Mouse (Mus musculus): ENCODE results near the gene Zan. TPM values are rescaled to one million over a fixed set of nuclear protein-coding genes. Genes with fewer than 3 reads are reported as not detected.

Gene Zan
- total RNA-seq, 2 experiments from 2014 or later = 0.02 TPM

DNA sequence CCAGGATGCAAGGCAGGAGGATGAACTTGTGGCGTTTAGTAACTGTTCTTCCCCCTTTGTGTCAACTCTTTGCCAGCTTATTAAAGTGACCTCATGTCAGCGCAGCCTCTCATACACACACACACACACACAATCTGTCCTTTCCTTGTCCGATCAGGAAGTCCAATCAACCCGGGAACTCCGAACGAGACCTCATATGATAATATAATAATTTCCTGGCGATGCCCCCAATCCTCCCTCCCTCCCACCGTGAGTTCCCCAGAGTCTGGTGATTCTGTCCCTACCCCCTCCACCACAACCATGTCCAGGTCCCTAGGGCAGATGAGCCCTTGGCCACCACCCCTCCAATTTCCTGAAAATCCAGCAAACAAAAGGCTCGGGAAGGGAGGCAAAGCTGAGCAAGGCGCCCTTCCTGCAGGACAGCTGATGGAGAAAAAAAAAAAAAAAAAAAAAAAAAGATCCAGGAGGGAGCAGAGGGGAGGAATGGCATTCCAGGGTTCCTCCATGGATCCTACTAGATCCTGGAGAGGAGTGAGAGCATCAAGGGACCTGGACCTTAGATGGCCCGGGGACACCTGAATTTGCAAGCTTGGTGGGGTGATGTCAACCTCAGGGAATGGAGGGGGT is 138.1 kb downstream of the Zan start:
- DNase-seq = peak; percentile 67
- intact Hi-C loops (cut with DNase I) = loop anchor here (1.0 to 10.0 kb wide), 3 partner anchors 10 to 426 kb away; no protein-coding TSS in a partner anchor

DNA sequence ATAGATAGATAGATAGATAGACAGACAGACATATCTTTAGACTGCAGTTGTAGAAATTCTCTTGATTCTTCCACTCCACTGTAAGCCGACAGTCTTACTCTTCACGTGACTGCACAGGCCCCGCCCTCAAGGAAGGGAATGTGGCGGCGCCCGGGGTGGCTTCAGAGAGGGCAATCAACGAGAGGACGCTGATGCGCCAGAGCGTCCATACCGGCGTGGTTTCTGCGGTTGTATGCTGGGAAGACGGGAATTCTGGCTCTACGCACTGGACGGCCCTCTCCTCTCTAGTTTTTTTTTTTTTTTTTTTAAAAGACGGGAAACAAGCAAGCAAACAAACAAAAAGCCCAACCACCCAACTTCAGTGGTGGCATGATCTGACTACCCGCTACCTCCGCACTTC is 138.6 kb downstream of the Zan start:
- intact Hi-C loops (cut with DNase I) = loop anchor here (2.0 to 10.0 kb wide), 2 partner anchors 15 to 427 kb away; no protein-coding TSS in a partner anchor
- DNase-seq = peak; percentile 89 to 92

DNA sequence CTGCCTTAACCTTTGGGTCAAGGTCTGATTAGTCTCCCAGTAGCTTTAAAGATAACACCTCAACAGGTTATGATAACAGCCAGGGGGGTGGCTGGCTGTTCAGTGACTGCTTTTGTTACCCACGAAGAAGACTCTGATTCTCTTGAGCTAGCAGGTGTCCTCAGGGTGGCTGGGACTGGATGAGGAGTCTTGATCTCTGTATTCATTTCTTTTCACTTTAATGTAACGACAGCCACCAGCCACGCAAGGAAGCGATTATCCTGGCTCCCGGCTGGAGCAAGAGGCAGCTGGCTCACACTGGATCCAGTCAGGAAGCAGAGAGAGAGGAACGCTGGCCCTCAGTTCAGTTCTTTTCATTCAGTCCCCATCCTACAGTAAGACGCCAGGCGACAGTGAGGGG is 139.7 kb downstream of the Zan start:
- no peak for DNase-seq
- intact Hi-C loops (cut with DNase I) = loop anchor here (10.0 kb wide), 1 partner anchor 428 kb away; no protein-coding TSS in a partner anchor

DNA sequence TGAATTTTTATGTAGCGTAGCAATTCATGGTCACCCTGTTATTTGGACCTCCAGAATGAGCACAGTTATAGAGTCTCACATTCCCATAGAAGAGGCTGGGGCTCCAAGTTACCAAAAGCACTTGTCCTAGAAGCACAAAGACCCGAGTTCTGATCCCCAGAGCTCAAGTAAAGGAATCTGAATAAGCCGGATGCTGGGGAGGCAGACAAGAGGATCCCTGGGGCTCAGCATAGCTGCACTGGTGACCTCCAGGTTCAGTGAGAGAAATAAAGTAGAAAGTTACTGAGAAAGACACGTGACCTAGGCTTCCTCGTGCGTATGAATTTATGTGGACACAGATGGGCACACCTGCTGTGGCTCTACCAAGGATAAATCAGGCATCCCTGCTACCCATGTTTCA is 141.8 kb downstream of the Zan start:
- intact Hi-C loops (cut with DNase I) = loop anchor here (10.0 kb wide), 1 partner anchor 430 kb away; no protein-coding TSS in a partner anchor
- DNase-seq = no peak

DNA sequence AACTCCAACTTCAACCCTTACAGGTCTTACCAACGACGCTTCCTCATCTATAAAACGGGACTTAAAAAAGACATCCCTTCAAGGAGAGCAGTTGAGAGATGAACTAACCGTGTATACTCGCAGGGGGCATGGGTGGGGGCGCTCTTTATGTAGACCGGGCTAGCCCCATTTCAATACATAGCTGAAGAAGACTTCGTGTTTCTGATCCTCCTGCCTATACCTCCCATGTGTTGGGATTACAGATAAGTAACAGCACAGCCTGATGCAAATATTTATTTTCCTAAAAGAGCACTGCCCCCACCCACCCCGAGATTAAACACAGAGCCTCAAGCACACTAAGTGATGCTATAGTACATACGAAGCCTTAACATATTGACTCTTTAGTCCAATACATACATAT is 142.5 kb downstream of the Zan start:
- intact Hi-C loops (cut with DNase I) = loop anchor here (1.0 to 10.0 kb wide), 3 partner anchors 42 to 430 kb away; no protein-coding TSS in a partner anchor
- DNase-seq = no peak

DNA sequence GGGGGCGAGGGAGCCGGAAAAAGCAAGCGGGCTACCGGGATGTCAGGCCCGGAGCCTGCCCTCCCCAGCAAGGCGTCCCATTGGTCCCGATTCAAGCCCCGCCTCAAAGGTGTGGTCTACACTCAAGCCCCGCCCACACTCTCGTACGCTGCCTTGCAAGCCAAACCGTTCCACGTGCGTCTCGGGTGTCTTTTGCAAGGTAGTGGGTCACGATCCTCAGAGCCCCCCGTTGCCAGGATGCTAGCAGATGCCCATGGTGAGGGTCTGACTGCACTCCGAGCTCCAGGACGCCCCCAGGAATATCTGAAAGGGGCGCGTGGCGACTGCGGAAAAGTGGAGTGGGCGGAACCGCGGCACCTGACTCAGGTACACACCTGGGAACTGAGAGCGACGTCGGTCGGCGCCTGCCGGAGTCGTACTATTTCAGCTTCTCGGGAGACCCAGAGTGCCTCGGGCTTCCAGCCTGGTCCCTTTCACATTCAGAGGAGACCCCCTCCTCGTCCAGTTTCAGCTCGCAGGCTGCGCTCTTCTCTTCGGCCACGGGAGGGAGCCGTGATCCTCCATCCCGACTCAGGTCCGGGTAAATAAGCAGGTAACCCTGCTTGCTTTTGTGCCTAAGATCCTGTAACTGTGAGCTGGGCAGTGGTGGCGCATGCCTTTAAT is 143.2 kb downstream of the Zan start, which contains the start of gene Slc12a9:
Slc12a9 (minus strand) TSS at position 86 of the 663 bp plus-strand sequence.
- intact Hi-C loops (cut with DNase I) = loop anchor here (1.0 to 10.0 kb wide), 3 partner anchors 43 to 431 kb away; no protein-coding TSS in a partner anchor

DNA sequence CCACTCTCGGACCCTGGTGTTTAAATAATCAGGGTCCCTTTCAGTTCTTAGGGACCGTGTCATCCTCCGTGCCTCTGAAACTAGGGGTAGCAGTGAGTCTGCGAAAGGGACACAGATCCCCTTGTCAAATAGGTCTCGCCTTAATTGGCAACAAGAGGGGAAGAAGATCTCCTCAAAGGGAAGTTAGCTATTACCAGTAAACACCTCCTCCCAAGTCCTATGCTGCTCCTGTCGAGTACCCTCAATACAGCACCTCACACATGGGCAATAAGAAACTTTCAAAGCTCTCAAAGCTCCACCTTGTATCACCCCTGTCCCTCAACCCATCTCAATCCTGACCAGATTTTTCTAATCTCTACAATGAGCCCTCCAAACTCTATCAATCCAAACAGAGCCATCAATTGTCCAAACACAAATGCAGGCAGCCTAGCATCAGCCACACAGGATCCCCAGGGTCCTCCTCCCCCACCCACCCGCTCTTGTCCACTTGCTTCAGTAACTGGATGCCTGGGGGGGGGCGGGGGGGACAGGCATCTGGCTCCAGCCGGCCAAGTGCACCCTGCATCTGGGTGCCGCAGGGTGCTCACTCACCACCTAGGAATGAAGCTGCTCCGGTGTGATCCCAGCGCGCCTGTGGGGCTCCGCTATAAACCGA is 143.9 kb downstream of the Zan start:
- DNase-seq = no peak
- intact Hi-C loops (cut with DNase I) = loop anchor here (5.0 to 10.0 kb wide), 2 partner anchors 149 to 432 kb away; no protein-coding TSS in a partner anchor

More for the DNA sequence above, 143.2 kb downstream of the Zan start, which contains the start of gene Slc12a9:
- DNase-seq = peak; percentile 88 to 96

DNA sequence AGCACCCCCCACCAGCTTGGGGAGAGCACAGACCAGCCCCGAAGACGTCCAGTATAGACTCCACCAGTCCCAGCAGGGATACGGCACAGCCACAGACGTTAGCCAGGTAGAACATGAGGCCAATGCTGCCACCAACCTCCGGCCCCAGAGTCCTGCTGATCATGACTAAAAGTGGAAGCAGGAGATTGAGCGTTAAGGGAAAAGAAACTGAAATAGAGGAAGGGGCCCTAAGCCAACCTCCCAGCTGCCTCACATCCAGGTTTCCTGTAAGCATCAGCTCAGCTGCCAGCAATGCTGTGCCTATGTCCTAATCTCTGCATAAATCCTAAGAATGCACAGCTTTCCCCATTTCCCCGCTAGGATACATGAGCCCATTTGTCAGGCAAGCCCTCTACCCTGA is 146.0 kb downstream of the Zan start:
- no peak for DNase-seq
- intact Hi-C loops (cut with DNase I) = loop anchor here (5.0 to 10.0 kb wide), 2 partner anchors 151 to 434 kb away; no protein-coding TSS in a partner anchor

Other genes with a start within 250 kb of the Zan start
- gene Ache, start 189.5 kb downstream of the Zan start, total RNA-seq (2021) = 1 to 10 TPM; 2.7 to 3.9 TPM
- 1 to 10 TPM; 6.7 to 8.5 TPM for gene Ufsp1, start 182.4 kb downstream of the Zan start, total RNA-seq (2021)
- 10 to 100 TPM; 84.2 to 84.8 TPM for gene Srrt, start 169.4 kb downstream of the Zan start, total RNA-seq (2021)
- 10 to 100 TPM; 14.2 to 14.3 TPM for gene Trip6, start 162.7 kb downstream of the Zan start, total RNA-seq (2021)
- 1 to 10 TPM; 3.8 to 5.4 TPM for gene Slc12a9, start 143.5 kb downstream of the Zan start, total RNA-seq (2021)
- gene Ephb4, start 127.0 kb downstream of the Zan start, total RNA-seq (2021) = 10 to 100 TPM; 77.5 to 83.7 TPM
- gene Pop7, start 25.5 kb upstream of the Zan start, total RNA-seq (2021) = 10 to 100 TPM; 12.5 to 16.9 TPM
- gene Gigyf1, start 41.5 kb upstream of the Zan start, total RNA-seq (2021) = 10 to 100 TPM; 28.3 to 33.8 TPM
- not detected for gene Epo, start 56.2 kb upstream of the Zan start, total RNA-seq (2021)
- gene Gnb2, start 56.4 kb upstream of the Zan start, total RNA-seq (2021) = 100 to 1,000 TPM; 322 to 323 TPM
- gene Actl6b, start 76.5 kb upstream of the Zan start, total RNA-seq (2021) = not detected
- not detected for gene Tfr2, start 92.8 kb upstream of the Zan start, total RNA-seq (2021)
- 10 to 100 TPM; 22.0 to 22.3 TPM for gene Mospd3, start 124.0 kb upstream of the Zan start, total RNA-seq (2021)
- gene Pcolce, start 136.7 kb upstream of the Zan start, total RNA-seq (2021) = 100 to 1,000 TPM; 101 to 107 TPM
- gene Fbxo24, start 151.9 kb upstream of the Zan start, total RNA-seq (2021) = under 1 TPM; 0.27 to 0.43 TPM
- 10 to 100 TPM; 22.6 to 23.0 TPM for gene Lrch4, start 152.1 kb upstream of the Zan start, total RNA-seq (2021)
- gene Gm20605, start 152.1 kb upstream of the Zan start, total RNA-seq (2021) = 1 to 10 TPM; 6.6 to 8.5 TPM
- 1 to 10 TPM; 4.2 to 4.4 TPM for gene Sap25, start 164.3 kb upstream of the Zan start, total RNA-seq (2021)
- gene Irs3, start 168.7 kb upstream of the Zan start, total RNA-seq (2021) = under 1 TPM; 0.15 to 0.57 TPM
- gene Agfg2, start 207.7 kb upstream of the Zan start, total RNA-seq (2021) = 10 to 100 TPM; 13.0 to 13.9 TPM

Data from heart, postnatal 14 days (tissue).